Mouse (Mus musculus): ENCODE results near the gene Sowahb. TPM values are rescaled to one million over a fixed set of nuclear protein-coding genes. Genes with fewer than 3 reads are reported as not detected.
A peak's percentile ranks its signal among the peaks of the same experiment; 100 is the strongest.

Gene Sowahb
- polyA plus RNA-seq, 1 experiment from 2014 or later = 1.2 TPM

- H3K4me1 ChIP-seq = no peaks in the 10 kb centered on the region
- H3K9me3 ChIP-seq = no peaks in the 10 kb centered on the region
- WGBS = 88% methylated on average over 9 of the region's 9 CpGs
- H3K27me3 ChIP-seq (ENCODE audit: insufficient read depth, poor library complexity, severe bottlenecking) = peaks cover 33% of the 10 kb centered on the region
- H3K27ac ChIP-seq = no peak overlapping the region
- H3K4me3 ChIP-seq = no peak overlapping the region
- no peak for DNase-seq (ENCODE audit: low spot score)
- no peaks in the 10 kb centered on the region for H3K36me3 ChIP-seq
These were observed 7.1 kb upstream of the Sowahb start for GRCm38 (mm10) chr5:93051951-93052350.

GRCm38 (mm10) chr5:93051041-93051440 is 6.2 kb upstream of the Sowahb start:
- DNase-seq (ENCODE audit: low spot score) = no peak
- H3K36me3 ChIP-seq = no peaks in the 10 kb centered on the region
- H3K9me3 ChIP-seq = no peaks in the 10 kb centered on the region
- no peak overlapping the region for H3K4me3 ChIP-seq
- no peaks in the 10 kb centered on the region for H3K4me1 ChIP-seq
- 43% methylated on average over 5 of the region's 5 CpGs for WGBS
- H3K27ac ChIP-seq = no peak overlapping the region
- peaks cover 42% of the 10 kb centered on the region for H3K27me3 ChIP-seq (ENCODE audit: insufficient read depth, poor library complexity, severe bottlenecking)

GRCm38 (mm10) chr5:93049971-93050370 is 5.1 kb upstream of the Sowahb start:
- WGBS = 44% methylated on average over 1 of the region's 1 CpGs
- peaks cover 4% of the 10 kb centered on the region for H3K4me1 ChIP-seq
- H3K27me3 ChIP-seq (ENCODE audit: insufficient read depth, poor library complexity, severe bottlenecking) = peaks cover 53% of the 10 kb centered on the region

GRCm38 (mm10) chr5:93048481-93049240 is 3.8 kb upstream of the Sowahb start:
- Histone ChIP-seq H3K4me1 (peaks cover 18% of the 10 kb centered on the region), H3K27me3 (ENCODE audit: insufficient read depth, poor library complexity, severe bottlenecking) (peaks cover 66% of the 10 kb centered on the region), H3K9me3 (no peaks in the 10 kb centered on the region), H3K27ac (no peak overlapping the region), H3K4me3 (no peak overlapping the region), H3K36me3 (no peaks in the 10 kb centered on the region)
- WGBS = 60% methylated on average over 13 of the region's 13 CpGs
- DNase-seq (ENCODE audit: low spot score) = no peak

More at GRCm38 (mm10) chr5:93049971-93050370, 5.1 kb upstream of the Sowahb start:
- Histone ChIP-seq H3K27ac (no peak overlapping the region), H3K4me3 (no peak overlapping the region), H3K36me3 (no peaks in the 10 kb centered on the region), H3K9me3 (no peaks in the 10 kb centered on the region)
- DNase-seq (ENCODE audit: low spot score) = no peak

- no peak overlapping the region for H3K4me3 ChIP-seq
- H3K27me3 ChIP-seq (ENCODE audit: insufficient read depth, poor library complexity, severe bottlenecking) = peaks cover 88% of the 10 kb centered on the region
- H3K36me3 ChIP-seq = no peaks in the 10 kb centered on the region
- peak; percentile 20 for DNase-seq (ENCODE audit: low spot score)
- 25% methylated on average over 5 of the region's 5 CpGs for WGBS
- no peak overlapping the region for H3K27ac ChIP-seq
- peaks cover 34% of the 10 kb centered on the region for H3K4me1 ChIP-seq
- H3K9me3 ChIP-seq = no peaks in the 10 kb centered on the region
These were observed 1.6 kb upstream of the Sowahb start for GRCm38 (mm10) chr5:93046306-93046845.

- WGBS = under 1% methylated on average over 19 of the region's 19 CpGs
- Histone ChIP-seq H3K4me3 (peak overlapping the region; percentile 71), H3K36me3 (no peaks in the 10 kb centered on the region), H3K9me3 (no peaks in the 10 kb centered on the region), H3K27ac (peak overlapping the region; percentile 56), H3K4me1 (peaks cover 34% of the 10 kb centered on the region), H3K27me3 (ENCODE audit: insufficient read depth, poor library complexity, severe bottlenecking) (peaks cover 88% of the 10 kb centered on the region)
- no peak for DNase-seq (ENCODE audit: low spot score)
These were observed 521 bp upstream of the Sowahb start for GRCm38 (mm10) chr5:93045371-93045714.

- H3K27ac ChIP-seq = peak overlapping the region; percentile 56
- no peaks in the 10 kb centered on the region for H3K9me3 ChIP-seq
- no peaks in the 10 kb centered on the region for H3K36me3 ChIP-seq
- peaks cover 45% of the 10 kb centered on the region for H3K4me1 ChIP-seq
- peak overlapping the region; percentile 71 for H3K4me3 ChIP-seq
- H3K27me3 ChIP-seq (ENCODE audit: insufficient read depth, poor library complexity, severe bottlenecking) = peaks cover 74% of the 10 kb centered on the region
- DNase-seq (ENCODE audit: low spot score) = peak; percentile 75
- WGBS = 4% methylated on average over 69 of the region's 69 CpGs
These were observed 886 bp downstream of the Sowahb start for GRCm38 (mm10) chr5:93043688-93044583.

- Histone ChIP-seq H3K27ac (no peak overlapping the region), H3K27me3 (ENCODE audit: insufficient read depth, poor library complexity, severe bottlenecking) (peaks cover 66% of the 10 kb centered on the region), H3K9me3 (no peaks in the 10 kb centered on the region), H3K4me3 (peak overlapping the region; percentile 71), H3K4me1 (peaks cover 47% of the 10 kb centered on the region), H3K36me3 (no peaks in the 10 kb centered on the region)
- WGBS = 42% methylated on average over 18 of the region's 18 CpGs
- peak; percentile 63 for DNase-seq (ENCODE audit: low spot score)
These were observed 1.8 kb downstream of the Sowahb start for GRCm38 (mm10) chr5:93042831-93043687.

- peak; percentile 51 for DNase-seq (ENCODE audit: low spot score)
- Histone ChIP-seq H3K4me1 (peaks cover 52% of the 10 kb centered on the region), H3K9me3 (no peaks in the 10 kb centered on the region), H3K27me3 (ENCODE audit: insufficient read depth, poor library complexity, severe bottlenecking) (peaks cover 55% of the 10 kb centered on the region), H3K27ac (no peak overlapping the region), H3K4me3 (no peak overlapping the region), H3K36me3 (no peaks in the 10 kb centered on the region)
- 71% methylated on average over 4 of the region's 4 CpGs for WGBS
These were observed 2.8 kb downstream of the Sowahb start for GRCm38 (mm10) chr5:93042031-93042430.

GRCm38 (mm10) chr5:93041276-93041675 is 3.5 kb downstream of the Sowahb start:
- Histone ChIP-seq H3K4me3 (no peak overlapping the region), H3K27ac (no peak overlapping the region), H3K4me1 (peaks cover 60% of the 10 kb centered on the region), H3K9me3 (no peaks in the 10 kb centered on the region), H3K36me3 (no peaks in the 10 kb centered on the region), H3K27me3 (ENCODE audit: insufficient read depth, poor library complexity, severe bottlenecking) (peaks cover 48% of the 10 kb centered on the region)
- DNase-seq (ENCODE audit: low spot score) = no peak
- 43% methylated on average over 3 of the region's 3 CpGs for WGBS

- no peak overlapping the region for H3K27ac ChIP-seq
- DNase-seq (ENCODE audit: low spot score) = no peak
- H3K27me3 ChIP-seq (ENCODE audit: insufficient read depth, poor library complexity, severe bottlenecking) = peaks cover 36% of the 10 kb centered on the region
- H3K9me3 ChIP-seq = no peaks in the 10 kb centered on the region
- H3K4me3 ChIP-seq = no peak overlapping the region
- H3K36me3 ChIP-seq = no peaks in the 10 kb centered on the region
- peaks cover 64% of the 10 kb centered on the region for H3K4me1 ChIP-seq
- WGBS = 34% methylated on average over 5 of the region's 5 CpGs
These were observed 4.7 kb downstream of the Sowahb start for GRCm38 (mm10) chr5:93040095-93040494.

- no peak overlapping the region for H3K4me3 ChIP-seq
- no peaks in the 10 kb centered on the region for H3K36me3 ChIP-seq
- H3K27me3 ChIP-seq (ENCODE audit: insufficient read depth, poor library complexity, severe bottlenecking) = no peaks in the 10 kb centered on the region
- H3K27ac ChIP-seq = no peak overlapping the region
- H3K4me1 ChIP-seq = peaks cover 39% of the 10 kb centered on the region
- DNase-seq (ENCODE audit: low spot score) = no peak
- H3K9me3 ChIP-seq = no peaks in the 10 kb centered on the region
- 78% methylated on average over 7 of the region's 7 CpGs for WGBS
These were observed 8.6 kb downstream of the Sowahb start for GRCm38 (mm10) chr5:93036254-93036653.

Data from heart, embryonic 10.5 days (tissue).